Mouse (Mus musculus) monocyte, adult 5-6 weeks (primary cell): ENCODE measurements around the gene Olfr551. TPM values are rescaled to one million over a fixed set of nuclear protein-coding genes. Genes with fewer than 3 reads are reported as not detected.
"Not testable (repeated sequence)": the region's sequence is repeated elsewhere in the genome, so short reads cannot be mapped to it uniquely, and the experiment has no call there.

ENCODE experiments used
- ATAC-seq: fragments of 153-309, 156-312 bp; replicated peaks from 2 replicates; pipeline ENCODE4 v1.8.0; 2017; ENCODE audit warnings: mild to moderate bottlenecking; ENCODE audit not compliant: low TSS enrichment, insufficient number of reproducible peaks, severe bottlenecking, poor library complexity, low FRiP score
- total RNA-seq: library from RNA; stranded (forward); fragments of 200-1000, 200-491, 200-594 nt; gene quantifications from 3 replicates; pipeline ENCODE4 v1.2.3, GENCODE M21; 2017

Olfr551 gene
- 0.76 TPM in 1 of 3 replicates, not detected in the others for total RNA-seq

DNA sequence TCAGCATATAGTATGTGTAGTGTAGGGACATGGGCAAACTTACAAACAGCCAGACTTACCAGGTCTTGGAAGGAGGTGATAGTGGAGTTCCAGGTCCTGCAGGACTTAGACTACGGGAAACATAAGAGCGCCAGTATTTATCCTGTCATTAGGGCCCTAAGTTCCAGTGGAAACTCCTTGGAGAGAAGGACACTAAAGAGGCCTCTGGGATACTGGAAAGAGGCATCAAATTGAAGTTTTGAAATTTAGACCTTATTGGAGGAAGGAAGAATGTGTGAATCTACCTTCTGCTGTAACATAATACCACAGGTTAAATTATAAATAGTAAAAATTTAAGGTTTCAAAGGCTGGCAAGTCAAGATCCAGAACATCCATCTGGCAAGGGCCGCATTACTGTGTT, at the start of gene Olfr551:
TSS of gene Olfr551 (minus strand) at position 101 of the 400 bp plus-strand sequence.
- no peak for ATAC-seq

GRCm38 (mm10) chr7:102638132-102638531, 46.4 kb upstream of the Olfr551 start, which contains the start of gene Olfr554:
Olfr554 (plus strand) TSS chr7:102638432.
- ATAC-seq, result no peak

DNA sequence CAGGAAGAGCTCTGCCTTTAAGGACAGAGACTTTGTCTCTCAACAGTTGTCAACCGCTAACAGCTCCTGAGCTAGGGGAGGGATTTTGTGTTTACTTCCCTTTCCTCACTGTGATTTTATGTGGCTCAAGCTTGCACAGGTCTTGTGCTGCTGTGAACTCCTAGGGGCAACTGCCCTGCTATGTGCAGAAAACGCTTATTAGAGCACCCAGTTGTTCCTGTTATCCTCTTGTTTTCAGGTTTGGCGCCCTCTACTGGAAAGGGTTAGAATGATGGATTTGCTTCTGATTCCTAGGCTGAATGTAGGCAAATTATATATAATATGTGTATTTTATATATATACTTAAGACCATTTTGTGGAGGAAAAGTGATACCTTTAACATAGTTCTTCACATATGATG, 45.0 kb upstream of the Olfr551 start:
- no peak for ATAC-seq

DNA sequence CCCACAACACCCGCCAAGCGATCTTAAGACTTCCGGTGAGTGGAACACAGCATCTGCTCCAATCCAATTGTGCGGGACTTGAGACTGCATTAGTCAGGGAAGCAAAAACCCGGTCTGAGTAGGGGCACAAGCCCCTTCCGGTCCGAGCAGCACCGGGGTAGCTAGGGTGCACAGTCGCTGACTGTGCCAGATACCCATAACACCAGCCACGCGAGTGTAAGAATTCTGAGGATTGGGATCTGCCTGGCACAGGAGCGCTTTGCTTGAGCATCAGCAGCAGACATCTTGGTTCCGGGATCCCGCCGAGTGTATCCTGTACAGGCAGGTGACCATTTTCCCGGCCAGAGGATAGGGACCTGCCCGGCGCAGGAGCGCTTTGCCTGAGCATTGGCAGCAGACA, 28.7 kb upstream of the Olfr551 start:
- ATAC-seq, result not testable (repeated sequence)

DNA sequence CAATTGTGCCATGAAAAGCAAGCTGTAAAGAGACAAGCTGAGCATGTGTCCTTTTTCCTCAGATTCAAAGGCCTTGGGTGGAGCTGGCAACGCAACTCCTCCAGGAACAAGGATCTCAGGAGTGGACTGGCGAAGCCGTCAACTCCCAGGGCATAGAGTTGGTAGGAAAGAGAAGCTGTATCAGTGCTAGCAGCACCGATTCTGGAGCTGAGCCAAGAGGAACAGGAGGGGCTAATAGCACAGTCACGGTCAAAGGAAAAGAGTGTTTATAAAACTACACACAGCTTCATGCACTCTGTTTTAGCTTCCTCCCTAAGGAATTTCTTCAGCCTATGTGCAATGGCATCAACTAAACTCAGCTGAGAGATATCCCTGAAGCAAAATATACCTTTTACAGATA, 27.9 kb upstream of the Olfr551 start:
- no peak for ATAC-seq

- ATAC-seq, result no peak
These were observed 26.4 kb upstream of the Olfr551 start, which contains the start of gene Olfr553 for GRCm38 (mm10) chr7:102618118-102618517. Olfr553 (minus strand) TSS chr7:102618218.

- no peak for ATAC-seq
These were observed 5.8 kb upstream of the Olfr551 start, which contains the start of gene Olfr552 for GRCm38 (mm10) chr7:102597378-102598031. Olfr552 (plus strand) TSS chr7:102597770.

GRCm38 (mm10) chr7:102575998-102576397, 15.7 kb downstream of the Olfr551 start:
- no peak for ATAC-seq

DNA sequence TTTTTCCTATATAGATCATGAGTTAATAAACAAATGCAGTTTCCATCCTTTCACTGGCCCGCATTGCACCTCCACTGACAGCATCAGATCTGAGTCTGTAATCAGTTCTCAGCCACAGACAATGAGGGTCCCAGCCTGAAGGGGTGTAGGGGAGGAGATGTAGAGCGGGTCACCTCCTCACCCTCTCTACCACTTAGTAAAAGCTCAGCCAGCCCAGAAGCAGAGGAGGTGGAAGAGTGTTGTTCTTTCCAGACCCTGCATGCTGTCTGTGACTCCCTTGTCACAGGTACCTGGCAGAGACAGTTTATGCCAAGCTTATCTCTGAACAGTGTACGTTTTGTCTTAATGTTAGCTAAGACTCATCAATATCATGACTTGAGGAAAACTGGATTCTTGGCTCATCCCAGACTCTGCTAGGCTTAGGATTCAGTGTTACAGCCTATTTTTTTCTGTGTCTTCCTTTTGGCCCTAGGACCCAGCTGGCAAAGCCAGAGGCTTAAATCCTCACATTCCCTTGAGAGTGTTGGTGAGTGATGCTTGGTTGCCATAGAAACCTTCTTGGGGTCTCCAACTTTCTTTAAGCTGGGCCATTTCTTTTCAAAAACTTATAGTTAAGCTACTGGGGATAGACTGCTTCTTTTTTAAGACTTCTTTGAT, 18.4 kb downstream of the Olfr551 start:
- ATAC-seq, result no peak

GRCm38 (mm10) chr7:102571142-102571541, 20.5 kb downstream of the Olfr551 start, which contains the start of gene Olfr550:
Olfr550 (plus strand) TSS chr7:102571442.
- ATAC-seq, result no peak

- no peak for ATAC-seq
These were observed 25.5 kb downstream of the Olfr551 start for GRCm38 (mm10) chr7:102566219-102566618.

DNA sequence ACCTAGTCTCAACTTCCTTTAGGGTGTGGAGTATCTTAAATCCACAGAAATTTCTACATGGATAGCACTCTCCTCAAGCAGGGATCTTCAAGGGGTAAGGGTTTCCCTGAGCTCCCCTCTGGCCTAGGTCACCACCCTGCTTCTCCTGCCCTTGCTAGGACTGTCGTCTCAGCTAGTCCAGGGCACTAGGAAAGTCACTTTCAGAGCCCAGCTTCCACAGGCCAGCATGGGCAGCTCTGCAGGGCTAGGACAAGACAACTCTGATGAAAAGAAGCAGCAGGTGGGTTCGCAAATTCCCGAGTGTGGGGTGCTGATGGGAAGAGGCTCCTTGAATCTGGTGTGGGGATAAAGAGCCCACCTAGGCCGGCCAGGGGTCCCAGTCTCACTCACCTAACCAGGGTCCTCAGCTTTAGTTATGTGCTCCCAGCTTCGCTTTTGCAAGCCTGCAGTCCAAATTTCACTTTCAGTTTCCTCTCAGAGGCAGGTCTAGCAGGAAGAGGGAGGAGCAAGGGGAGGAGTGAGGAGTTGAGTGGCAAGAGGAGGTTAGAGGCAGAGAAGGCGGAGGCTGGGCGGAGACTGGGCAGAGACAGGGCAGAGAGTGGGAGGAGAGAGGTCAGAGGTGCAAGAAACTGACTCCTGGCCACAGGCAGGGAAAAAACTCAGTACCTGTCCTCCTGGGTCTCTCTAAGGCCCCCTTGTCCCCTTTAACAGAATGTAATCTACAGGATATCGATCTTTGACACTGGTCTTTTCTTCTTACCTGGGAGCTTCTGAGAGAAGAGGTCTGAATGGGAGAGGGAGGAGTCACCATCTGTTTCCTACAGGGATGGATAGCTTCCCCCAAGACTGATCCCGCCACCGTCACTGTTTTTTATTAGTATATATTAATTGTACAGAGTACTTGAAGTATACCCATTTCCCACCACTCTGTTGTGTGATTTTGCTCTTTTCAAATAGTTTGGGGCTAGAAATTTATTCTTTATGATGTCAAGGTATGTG, 26.4 kb downstream of the Olfr551 start, which contains the start of gene Trim21:
TSS of gene Trim21 (minus strand) at position 488 of the 999 bp plus-strand sequence.
- peak; percentile 100 for ATAC-seq

- no peak for ATAC-seq
These were observed 38.4 kb downstream of the Olfr551 start for GRCm38 (mm10) chr7:102553279-102553678.

DNA sequence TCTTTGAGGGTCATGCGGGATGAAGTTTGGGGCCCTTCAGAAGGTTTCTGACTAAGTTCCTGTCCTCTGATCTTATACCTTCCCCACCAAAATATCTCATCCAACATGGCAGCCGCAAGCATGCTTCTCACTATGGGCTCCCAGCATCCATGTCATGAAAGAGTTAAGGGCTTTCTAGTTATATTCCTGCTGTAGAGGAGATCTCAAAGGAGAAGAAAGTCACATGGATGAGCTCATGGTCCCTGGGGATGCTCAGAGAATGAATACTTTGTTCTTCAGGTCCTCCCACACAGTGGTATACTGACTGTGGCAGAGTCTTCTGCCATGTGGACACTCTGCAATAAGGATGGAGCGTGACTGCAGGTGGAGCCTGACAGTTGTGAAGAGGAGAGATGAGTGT, 42.1 kb downstream of the Olfr551 start, which contains the start of gene Olfr549:
TSS of gene Olfr549 (plus strand) at position 301 of the 400 bp plus-strand sequence.
- no peak for ATAC-seq

DNA sequence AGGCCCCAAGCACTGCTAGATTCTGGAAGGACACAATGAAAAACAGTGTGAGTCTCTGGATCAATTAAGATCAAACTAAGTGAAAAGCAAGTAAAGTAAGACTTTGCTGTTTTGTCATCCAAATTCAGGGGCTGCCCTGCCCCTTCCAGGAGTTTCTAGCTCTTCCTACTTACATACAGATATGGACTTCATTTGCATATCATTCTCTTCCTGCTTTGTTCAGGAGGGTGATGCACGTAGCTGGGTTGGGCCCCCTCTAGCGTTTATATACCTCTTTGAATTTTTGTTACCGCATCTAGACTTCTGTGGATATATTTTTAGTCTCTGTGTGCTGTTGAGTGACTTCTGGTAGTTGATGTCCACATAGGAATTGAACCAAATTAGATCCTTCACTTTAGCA, 50.4 kb downstream of the Olfr551 start:
- no peak for ATAC-seq

GRCm38 (mm10) chr7:102540596-102540995, 51.1 kb downstream of the Olfr551 start, which contains the start of gene Olfr548-ps1:
Olfr548-ps1 (plus strand) TSS chr7:102540896.
- no peak for ATAC-seq

- no peak for ATAC-seq
These were observed 57.2 kb downstream of the Olfr551 start, which contains the start of gene Olfr547 for GRCm38 (mm10) chr7:102534449-102534848. Olfr547 (plus strand) TSS chr7:102534749.
